Mouse (Mus musculus) neural tube, embryonic 11.5 days (tissue): ENCODE measurements around the gene Rabgap1. TPM values are rescaled to one million over a fixed set of nuclear protein-coding genes. Genes with fewer than 3 reads are reported as not detected.
"Not testable (repeated sequence)": the region's sequence is repeated elsewhere in the genome, so short reads cannot be mapped to it uniquely, and the experiment has no call there.

ENCODE experiments used
- ATAC-seq: fragments of 200-750 bp; cut with Nextera tagmentation; 2 replicates; pipeline ENCODE4 v1.8.0; 2017; ENCODE audit warnings: moderate number of reproducible peaks, mild to moderate bottlenecking, moderate TSS enrichment, moderate library complexity; ENCODE audit not compliant: insufficient read depth, low FRiP score, low TSS enrichment
- DNase-seq: peaks from one replicate; pipeline ENCODE4 v3.0.0-alpha.2; 2015; ENCODE audit warnings: low spot score
- H3K27ac ChIP-seq: fragments of 300-500 bp; sonication (generic); 2 replicates; pipeline ENCODE4 v1.5.1; 2014; ENCODE audit warnings: low read depth, mild to moderate bottlenecking, low read length
- H3K27me3 ChIP-seq: fragments of 300-500 bp; sonication (generic); 2 replicates; pipeline ENCODE4 v1.6.1; 2014; ENCODE audit warnings: mild to moderate bottlenecking, low read length, mixed read lengths; ENCODE audit not compliant: control insufficient read depth, insufficient read depth
- H3K36me3 ChIP-seq: fragments of 300-500 bp; sonication (generic); 2 replicates; pipeline ENCODE4 v1.6.1; 2014; ENCODE audit warnings: mild to moderate bottlenecking, low read length, moderate library complexity, mixed read lengths; ENCODE audit not compliant: control insufficient read depth, insufficient read depth
- H3K4me1 ChIP-seq: fragments of 300-500 bp; sonication (generic); 2 replicates; pipeline ENCODE4 v1.6.1; 2014; ENCODE audit warnings: low read length, mixed read lengths; ENCODE audit not compliant: control insufficient read depth, insufficient read depth
- H3K4me2 ChIP-seq: fragments of 300-500 bp; sonication (generic); 2 replicates; pipeline ENCODE4 v1.6.1; 2014; ENCODE audit warnings: low read depth, mild to moderate bottlenecking, moderate library complexity
- H3K4me3 ChIP-seq: fragments of 300-500 bp; sonication (generic); 2 replicates; pipeline ENCODE4 v1.5.1; 2014; ENCODE audit warnings: low read depth, low read length
- H3K9ac ChIP-seq: fragments of 300-500 bp; sonication (generic); 2 replicates; pipeline ENCODE4 v1.6.1; 2014; ENCODE audit warnings: mild to moderate bottlenecking, low read length
- H3K9me3 ChIP-seq: fragments of 300-500 bp; sonication (generic); 2 replicates; pipeline ENCODE4 v1.6.1; 2016; ENCODE audit warnings: low read length; ENCODE audit not compliant: control insufficient read depth
- WGBS: fragments of 180-500 bp; shearing (Covaris S2); extraction: QIAGEN DNeasy Blood & Tissue Kit; methylation state at CpG from one replicate; pipeline ENCODE4 v1.1.7; 2014; 5-methylcytosine and 5-hydroxymethylcytosine counted together
- polyA plus RNA-seq: library from polyadenylated mRNA; unstranded; fragments of >200 nt; fragmentation: Nextera tagmentation; extraction: Ambion mirVana; gene quantifications from 2 replicates; pipeline ENCODE4 v1.2.1, GENCODE M21; 2014

The Rabgap1 gene
- polyA plus RNA-seq, 1 experiment from 2014 or later, result 38.7 TPM

DNA sequence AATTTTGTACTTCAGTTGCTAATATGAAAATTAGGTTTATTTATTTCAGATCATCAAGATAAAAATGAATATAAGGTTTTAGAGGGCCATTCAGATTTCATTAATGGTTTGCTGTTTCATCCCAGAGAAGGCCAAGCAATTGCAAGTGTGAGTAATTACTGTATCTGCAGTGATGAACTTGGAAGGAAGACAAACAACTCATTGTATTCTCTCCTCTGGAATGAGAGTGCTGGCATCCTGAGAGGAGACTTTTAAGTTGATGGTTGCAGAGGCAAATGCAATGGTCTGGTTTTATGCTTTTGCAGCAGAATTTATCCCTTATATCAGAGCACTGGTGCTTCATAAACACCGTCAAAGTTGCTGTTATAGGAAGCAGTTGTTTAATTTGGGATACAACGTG lies 45.9 kb downstream of the Rabgap1 start:
- WGBS, result 95% methylated on average over 2 of the region's 2 CpGs
- H3K9ac ChIP-seq, result no peak overlapping the region
- no peaks in the 10 kb centered on the region for H3K4me1 ChIP-seq
- H3K27ac ChIP-seq, result no peak overlapping the region
- ATAC-seq (no peak), DNase-seq (no peak)
- peaks cover 9% of the 10 kb centered on the region for H3K36me3 ChIP-seq
- H3K9me3 ChIP-seq, result no peaks in the 10 kb centered on the region
- no peak overlapping the region for H3K4me2 ChIP-seq
- no peaks in the 10 kb centered on the region for H3K27me3 ChIP-seq
- H3K4me3 ChIP-seq, result no peak overlapping the region

DNA sequence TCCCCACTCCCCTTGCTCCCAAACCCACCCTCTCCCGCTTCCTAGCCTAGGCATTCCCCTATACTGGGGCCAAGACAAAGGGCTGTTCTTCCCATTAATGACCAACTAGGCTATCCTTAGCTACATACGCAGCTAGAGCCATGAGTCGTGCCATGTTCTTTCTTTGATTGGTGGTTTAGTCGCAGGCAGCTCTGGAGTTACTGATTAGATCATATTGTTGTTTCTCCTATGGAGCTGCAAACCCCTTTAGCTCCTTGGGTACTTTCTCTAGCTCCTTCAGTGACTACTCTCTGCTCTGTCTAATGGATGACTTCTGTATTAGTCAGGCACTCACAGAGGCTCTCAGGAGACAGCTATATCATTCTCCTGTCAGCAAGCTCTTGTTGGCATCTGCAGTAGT lies 54.2 kb downstream of the Rabgap1 start:
- Histone ChIP-seq H3K9me3 (no peaks in the 10 kb centered on the region), H3K4me3 (no peak overlapping the region), H3K27ac (no peak overlapping the region), H3K4me2 (no peak overlapping the region), H3K9ac (no peak overlapping the region), H3K36me3 (no peaks in the 10 kb centered on the region), H3K27me3 (no peaks in the 10 kb centered on the region), H3K4me1 (no peaks in the 10 kb centered on the region)
- no peak for DNase-seq
- ATAC-seq, result no peak
- 91% methylated on average over 4 of the region's 4 CpGs for WGBS

DNA sequence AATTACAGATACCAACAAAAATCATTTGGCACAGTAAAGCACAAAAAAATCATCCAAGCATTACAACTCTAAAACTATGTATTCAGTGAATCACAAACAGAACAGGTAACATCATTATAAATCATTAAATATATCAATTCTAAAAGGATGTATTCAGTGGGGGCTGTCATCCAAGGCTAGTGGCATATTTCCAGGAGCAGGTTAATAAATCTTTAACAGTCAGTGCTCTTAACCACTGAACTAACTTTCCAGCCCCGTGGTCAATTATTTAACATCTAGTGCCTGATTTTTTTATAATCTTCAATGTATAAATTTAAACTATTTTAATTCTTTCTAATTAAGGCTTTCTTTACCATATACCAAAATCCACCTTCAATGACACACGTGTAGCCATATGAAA lies 62.8 kb downstream of the Rabgap1 start:
- H3K27ac ChIP-seq, H3K36me3 ChIP-seq, H3K9me3 ChIP-seq, H3K4me3 ChIP-seq, H3K9ac ChIP-seq, H3K4me2 ChIP-seq, ATAC-seq, DNase-seq, H3K4me1 ChIP-seq, H3K27me3 ChIP-seq: not testable (repeated sequence)
- 91% methylated on average over 2 of the region's 2 CpGs for WGBS

- no peak for DNase-seq
- 93% methylated on average over 4 of the region's 4 CpGs for WGBS
- Histone ChIP-seq H3K27ac (no peak overlapping the region), H3K4me3 (no peak overlapping the region), H3K9me3 (no peaks in the 10 kb centered on the region), H3K4me2 (no peak overlapping the region), H3K27me3 (no peaks in the 10 kb centered on the region), H3K9ac (no peak overlapping the region), H3K4me1 (peaks cover 2% of the 10 kb centered on the region; the same call in 1 of the 2 replicates), H3K36me3 (0 out of 2 replicates have a peak, but pooled peaks cover 2% of the 10 kb centered on the region)
- no peak for ATAC-seq
Measured at GRCm38 (mm10) chr2:37511134-37511901, 68.2 kb downstream of the Rabgap1 start.

- Histone ChIP-seq H3K4me1 (peaks cover 2% of the 10 kb centered on the region; the same call in 1 of the 2 replicates), H3K27ac (peak within 1 kb of the TSS; percentile 1; the same call in 1 of the 2 replicates), H3K4me2 (peak within 1 kb of the TSS; percentile 24), H3K27me3 (no peaks in the 10 kb centered on the region), H3K9me3 (no peaks in the 10 kb centered on the region), H3K36me3 (no peaks in the 10 kb centered on the region), H3K9ac (0 out of 2 replicates have a peak within 1 kb of the TSS, but pooled peaks have one; percentile 24), H3K4me3 (0 out of 2 replicates have a peak within 1 kb of the TSS, but pooled peaks have one; percentile 5)
- DNase-seq (peak; percentile 31), ATAC-seq (peak; percentile 75)
- WGBS, result 19% methylated on average over 11 of the region's 11 CpGs
Measured at GRCm38 (mm10) chr2:37516030-37516710, 73.1 kb downstream of the Rabgap1 start, which contains the start of gene Gpr21. TSS of gene Gpr21 (plus strand) at chr2:37516332.

- Histone ChIP-seq H3K27me3 (no peaks in the 10 kb centered on the region), H3K4me1 (peaks cover 2% of the 10 kb centered on the region; the same call in 1 of the 2 replicates), H3K27ac (no peak overlapping the region), H3K4me2 (peak overlapping the region; percentile 10; the same call in 1 of the 2 replicates), H3K9me3 (no peaks in the 10 kb centered on the region), H3K36me3 (no peaks in the 10 kb centered on the region), H3K4me3 (no peak overlapping the region), H3K9ac (no peak overlapping the region)
- WGBS, result 36% methylated on average over 4 of the region's 4 CpGs
- DNase-seq (peak; percentile 47), ATAC-seq (peak; percentile 48; the same call in 1 of the 2 replicates)
Measured at GRCm38 (mm10) chr2:37516922-37517462, 73.9 kb downstream of the Rabgap1 start.

DNA sequence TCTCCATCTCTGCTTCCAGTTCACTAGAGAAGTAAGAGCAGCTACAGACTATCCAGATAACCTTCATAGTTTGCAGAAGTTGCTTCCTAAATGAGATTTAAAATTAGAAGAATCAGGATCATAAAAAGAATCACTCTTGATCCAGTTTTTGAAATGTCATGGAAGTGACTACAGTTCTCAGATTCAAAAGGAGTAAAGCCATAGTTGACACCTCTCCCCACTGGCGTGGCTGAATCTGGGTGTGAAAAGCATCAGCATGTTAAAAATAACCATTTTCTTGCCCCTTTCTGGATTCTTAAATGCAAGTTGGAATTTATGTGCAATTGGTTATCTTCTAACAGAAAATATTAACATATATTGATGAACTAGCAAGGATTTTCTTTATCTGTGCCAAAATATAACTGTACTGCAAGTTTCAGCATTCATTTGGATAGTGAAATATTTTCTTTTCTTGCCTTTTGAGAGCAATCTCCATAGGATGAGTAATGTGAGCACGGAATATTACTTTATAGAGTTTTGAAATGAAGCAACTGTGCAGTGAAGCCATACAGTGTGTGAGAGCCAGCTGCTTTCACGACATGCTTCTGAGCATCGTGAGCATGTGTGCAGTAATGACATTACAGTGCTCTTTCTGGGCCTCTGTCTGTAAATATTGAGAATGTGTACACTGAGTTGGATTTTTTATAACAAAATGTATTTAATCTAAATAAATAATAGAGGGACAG lies 75.6 kb downstream of the Rabgap1 start:
- 93% methylated on average over 4 of the region's 4 CpGs for WGBS
- Histone ChIP-seq H3K36me3 (no peaks in the 10 kb centered on the region), H3K27ac (no peak overlapping the region), H3K9ac (no peak overlapping the region), H3K9me3 (no peaks in the 10 kb centered on the region), H3K4me1 (peaks cover 2% of the 10 kb centered on the region; the same call in 1 of the 2 replicates), H3K27me3 (no peaks in the 10 kb centered on the region), H3K4me3 (no peak overlapping the region), H3K4me2 (no peak overlapping the region)
- no peak for ATAC-seq
- DNase-seq, result no peak

DNA sequence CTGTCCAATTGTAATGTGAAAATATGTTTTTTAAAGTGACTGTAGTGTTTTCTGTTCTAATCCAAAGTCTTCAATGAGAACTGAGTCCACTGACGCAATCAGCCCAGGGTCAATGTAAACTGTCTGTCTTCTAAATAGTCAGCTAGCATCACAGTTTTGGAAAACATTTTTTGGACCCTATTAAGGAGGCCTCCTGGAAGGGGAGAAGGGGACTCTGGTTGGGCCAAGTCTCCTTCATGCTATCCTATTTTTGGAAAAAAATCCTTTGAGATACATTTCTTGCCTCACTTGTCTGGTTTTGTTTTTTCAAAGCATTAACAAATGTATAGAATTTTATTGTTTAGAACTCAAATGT lies 76.2 kb downstream of the Rabgap1 start:
- 92% methylated on average over 1 of the region's 1 CpGs for WGBS
- Histone ChIP-seq H3K36me3 (no peaks in the 10 kb centered on the region), H3K27ac (no peak overlapping the region), H3K9me3 (no peaks in the 10 kb centered on the region), H3K27me3 (no peaks in the 10 kb centered on the region), H3K4me1 (peaks cover 2% of the 10 kb centered on the region; the same call in 1 of the 2 replicates), H3K9ac (no peak overlapping the region), H3K4me3 (no peak overlapping the region), H3K4me2 (no peak overlapping the region)
- DNase-seq (no peak), ATAC-seq (no peak)
